Mouse (Mus musculus): ENCODE results near the gene Nup214.
"Not testable (repeated sequence)": the region's sequence is repeated elsewhere in the genome, so short reads cannot be mapped to it uniquely, and the experiment has no call there.

The Nup214 gene

DNA sequence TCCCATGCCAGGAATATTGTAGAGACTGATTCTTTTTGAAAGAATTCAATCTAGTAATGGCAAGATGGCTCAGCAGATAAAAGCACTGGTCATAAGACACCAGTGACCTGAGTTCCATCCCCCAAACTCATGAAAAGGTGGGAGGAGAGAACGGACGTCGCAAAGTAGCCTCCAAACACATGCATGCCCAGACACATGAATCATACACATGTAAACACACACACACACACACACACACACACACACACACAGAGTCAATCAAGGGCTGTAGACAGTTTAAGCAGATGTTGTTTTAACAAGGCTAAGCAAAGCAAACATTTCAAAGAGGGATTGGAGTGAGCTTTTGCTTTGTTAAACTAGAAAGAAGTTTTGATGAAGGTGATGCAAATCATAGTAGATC, 10.0 kb upstream of the Nup214 start:
- DNase-seq (ENCODE audit: low spot score in 2 of 2): no peak

DNA sequence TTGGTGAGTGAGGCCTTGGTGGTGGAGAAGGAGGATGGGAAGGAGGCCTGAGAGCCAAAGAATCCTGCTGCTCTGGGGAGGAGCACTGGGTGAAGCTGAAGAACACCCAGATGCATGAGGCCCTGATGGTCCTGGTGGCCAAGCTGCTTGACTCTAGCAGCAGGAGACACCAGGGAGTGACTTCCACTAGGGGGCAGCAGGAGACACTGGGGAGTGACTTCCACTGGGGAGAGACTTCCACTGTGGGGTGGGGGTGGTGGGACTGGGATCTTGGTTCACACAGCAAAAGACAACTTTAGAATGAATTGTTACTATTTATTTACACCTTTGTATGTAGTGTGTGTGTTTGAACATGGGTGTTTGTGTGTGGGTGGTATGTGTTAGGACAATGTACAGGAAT, 9.1 kb upstream of the Nup214 start:
- DNase-seq (ENCODE audit: low spot score in 2 of 2): peak; percentile 65 to 83

DNA sequence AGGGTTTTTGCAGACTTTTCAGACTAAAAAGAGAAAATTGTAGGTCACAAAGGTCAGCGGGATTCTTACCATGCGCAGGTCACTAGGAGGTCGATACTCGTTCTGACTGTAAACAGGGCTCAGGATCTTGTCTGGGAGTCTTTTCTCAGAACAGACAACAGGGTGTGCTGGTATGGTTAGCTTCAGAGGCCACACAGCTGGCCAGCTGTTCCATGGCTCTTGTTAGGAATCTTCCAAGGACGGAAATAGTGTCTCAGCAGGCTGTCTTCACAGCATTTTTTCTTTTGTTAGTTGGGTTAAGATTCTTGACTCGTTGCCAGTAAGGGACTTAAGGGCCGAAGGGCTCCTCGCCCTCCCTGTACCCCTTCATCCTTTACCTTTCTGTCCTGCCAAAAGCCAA, 7.4 kb upstream of the Nup214 start:
- no peak for DNase-seq (ENCODE audit: low spot score in 2 of 2)

DNA sequence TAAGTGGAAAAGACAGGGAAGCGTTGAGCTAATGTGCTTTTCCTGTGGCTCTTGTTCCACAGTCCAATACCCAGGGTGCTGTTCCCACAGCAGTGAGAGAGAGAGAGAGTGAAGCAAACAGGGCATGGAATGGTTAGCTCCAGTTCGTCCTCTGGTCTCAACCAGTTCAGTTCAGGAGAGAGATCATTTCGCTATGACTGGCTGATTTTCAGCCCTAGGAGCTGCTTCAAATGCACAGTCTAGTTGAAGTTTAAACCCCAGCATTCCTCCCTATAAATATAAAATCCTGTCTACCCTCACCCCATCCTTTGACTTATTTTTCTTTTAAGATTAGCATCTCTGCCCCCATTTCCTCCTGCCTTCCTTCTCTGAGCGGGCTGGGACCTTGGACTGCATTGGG, 1.6 kb upstream of the Nup214 start:
- DNase-seq (ENCODE audit: low spot score in 2 of 2): no peak

DNA sequence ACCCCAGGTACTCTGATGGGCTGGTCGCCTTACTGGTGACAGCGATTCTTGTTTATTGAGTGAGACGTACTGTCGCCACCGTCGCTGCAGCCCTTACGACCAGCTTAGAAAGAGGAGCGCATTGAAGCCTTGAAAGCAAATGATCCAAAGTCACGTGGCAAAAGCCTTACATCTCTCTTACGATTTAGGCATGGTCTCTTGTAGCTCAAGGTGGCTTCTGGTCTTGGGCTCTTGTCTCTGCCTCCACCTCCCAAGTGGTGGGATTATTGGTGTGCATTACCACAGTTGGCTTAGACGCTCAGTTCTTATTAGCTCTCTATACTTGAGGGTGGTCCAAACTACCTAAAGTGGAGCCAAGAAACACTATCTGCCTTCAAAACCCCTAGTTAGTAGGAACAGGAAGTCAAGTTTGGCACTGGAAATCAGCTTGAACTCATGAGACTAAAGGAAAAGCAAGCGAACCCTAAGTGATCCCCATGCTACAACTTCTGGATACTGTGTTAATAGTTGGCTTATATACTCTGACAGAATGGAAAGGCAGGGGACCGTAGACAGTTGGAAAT, 654 bp downstream of the Nup214 start:
- DNase-seq (ENCODE audit: low spot score in 2 of 2): no peak

DNA sequence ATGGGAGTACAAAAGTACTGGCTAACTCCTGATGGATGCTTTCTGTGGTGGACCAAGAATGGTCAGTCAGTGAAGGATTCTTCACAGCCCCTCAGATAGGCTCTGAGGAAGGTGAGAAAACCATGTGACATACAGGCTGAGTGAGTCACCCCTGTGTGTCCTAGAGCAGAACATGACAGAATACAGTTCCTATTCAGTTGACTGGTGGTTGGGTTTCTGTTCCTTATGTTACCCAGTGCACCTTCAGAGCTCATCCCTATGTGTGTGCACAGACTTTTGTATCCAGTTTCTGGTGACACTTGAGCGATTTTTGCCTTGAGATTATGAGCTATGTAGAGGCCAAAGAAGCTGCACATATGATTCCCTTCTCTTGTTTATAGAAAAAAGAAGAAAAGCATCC, 13.5 kb downstream of the Nup214 start:
- DNase-seq (ENCODE audit: low spot score in 2 of 2): no peak

DNA sequence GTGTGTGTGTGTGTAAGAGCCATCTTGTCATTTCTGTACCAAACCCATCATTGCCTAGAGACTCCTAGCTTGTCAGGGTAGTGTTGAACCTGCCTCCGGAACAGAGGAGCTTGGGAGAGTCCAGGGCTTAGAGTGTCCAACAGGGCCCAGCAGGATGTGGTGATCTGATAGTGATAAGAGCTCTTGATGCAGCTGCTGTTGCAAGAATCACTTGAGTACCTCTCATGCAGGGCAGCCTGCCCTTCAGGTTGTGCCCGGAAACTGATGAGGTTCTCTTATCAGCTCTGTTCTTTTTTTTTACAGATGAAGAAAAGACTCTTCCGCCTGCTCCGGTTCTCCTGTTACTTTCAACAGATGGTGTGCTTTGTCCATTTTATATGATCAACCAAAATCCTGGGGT, 16.7 kb downstream of the Nup214 start:
- DNase-seq (ENCODE audit: low spot score in 2 of 2): no peak

DNA sequence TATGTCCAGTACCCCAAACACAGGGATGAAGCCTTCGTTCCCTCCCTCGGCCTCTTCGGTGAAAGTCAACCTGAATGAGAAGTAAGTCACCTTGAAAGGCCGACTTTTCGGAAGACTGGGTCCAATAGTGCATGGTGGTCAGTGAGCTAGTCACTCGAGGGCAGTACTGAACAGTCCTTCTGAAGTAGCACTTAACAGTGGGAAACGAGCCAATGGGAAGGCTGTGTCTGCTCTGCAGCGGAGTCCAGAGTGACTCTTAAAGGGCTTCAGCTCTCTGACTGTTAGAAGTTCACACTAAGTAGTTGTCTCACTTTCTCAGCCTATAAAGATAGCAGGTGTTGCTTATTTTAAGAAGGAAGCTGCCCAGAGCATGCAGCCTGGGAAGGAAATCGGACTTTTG, 20.7 kb downstream of the Nup214 start:
- no peak for DNase-seq (ENCODE audit: low spot score in 2 of 2)

DNA sequence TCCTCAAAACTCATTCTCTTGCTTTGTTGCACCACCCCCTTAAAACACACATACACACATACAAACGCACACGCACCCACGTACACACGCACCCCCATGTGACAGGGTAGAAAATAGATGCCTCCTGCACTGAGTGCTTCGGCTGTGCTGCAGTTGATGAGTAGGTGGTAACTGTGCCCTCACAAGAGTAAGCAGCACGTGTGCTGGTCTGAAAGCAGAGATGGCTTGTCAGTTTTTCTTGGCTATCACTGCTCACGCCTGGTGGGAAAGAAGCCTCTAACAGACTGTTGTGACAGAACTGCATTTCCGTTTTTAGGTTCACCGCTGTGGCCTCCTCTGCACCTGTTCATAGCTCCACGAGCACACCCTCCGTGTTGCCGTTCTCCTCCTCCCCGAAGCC, 21.8 kb downstream of the Nup214 start:
- DNase-seq (ENCODE audit: low spot score in 2 of 2): no peak

DNA sequence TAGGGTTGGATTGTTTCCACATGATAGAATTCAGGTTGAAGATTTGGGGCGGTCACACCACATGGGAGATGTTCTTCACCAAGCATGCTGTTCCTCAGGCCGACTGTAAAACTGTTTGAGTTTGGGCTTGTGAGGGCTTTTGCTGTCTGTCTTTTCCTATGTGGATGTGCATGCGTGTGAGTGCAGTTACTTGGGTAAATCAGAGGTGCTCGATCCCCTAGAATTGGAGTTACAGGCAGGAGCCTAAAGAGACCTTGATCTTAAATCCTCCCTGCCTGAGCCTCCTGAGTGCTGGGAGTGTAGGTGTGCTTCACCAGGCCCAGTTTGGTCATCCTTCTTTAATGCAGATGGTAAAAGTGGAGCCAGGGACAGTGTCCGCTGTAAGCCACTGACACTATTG, 23.3 kb downstream of the Nup214 start:
- no peak for DNase-seq (ENCODE audit: low spot score in 2 of 2)

DNA sequence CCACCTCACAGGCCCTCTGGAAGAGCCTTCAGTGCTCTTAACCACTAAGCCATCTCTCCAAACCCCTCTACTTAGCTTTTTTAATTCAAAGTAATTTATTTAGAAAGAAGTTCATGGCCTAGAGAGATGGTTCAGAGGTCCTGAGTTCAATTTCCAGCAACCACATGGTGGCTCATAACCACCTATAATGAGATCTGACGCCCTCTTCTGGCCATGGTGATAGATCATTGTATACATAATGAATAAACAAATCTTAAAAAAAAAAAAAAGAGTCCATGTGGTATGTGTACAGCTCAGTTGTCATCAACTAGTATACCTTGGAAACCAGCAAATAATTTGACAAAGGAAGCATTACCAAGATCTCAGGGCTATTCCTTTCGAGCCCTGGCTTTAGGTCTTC, 24.2 kb downstream of the Nup214 start:
- no peak for DNase-seq (ENCODE audit: low spot score in 2 of 2)

DNA sequence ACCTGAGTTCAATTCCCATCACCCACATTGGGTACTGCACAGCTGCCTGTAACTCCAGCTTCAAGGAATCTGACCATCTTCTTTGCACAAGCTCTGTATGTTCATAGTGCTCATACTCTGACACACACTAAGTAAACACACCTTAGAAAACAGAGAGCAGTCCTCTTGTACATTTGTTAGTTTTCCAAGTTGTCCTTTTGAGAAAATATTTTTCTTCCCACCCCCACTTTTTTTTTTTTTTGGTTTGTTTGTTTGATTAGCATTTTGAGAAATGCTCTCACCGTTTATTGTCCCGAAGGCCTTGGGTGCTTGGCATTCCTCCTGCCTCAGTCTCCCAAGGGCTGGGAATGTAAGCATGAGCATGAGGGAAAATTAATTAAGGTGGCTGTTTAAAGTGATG, 34.1 kb downstream of the Nup214 start:
- no peak for DNase-seq (ENCODE audit: low spot score in 2 of 2)

DNA sequence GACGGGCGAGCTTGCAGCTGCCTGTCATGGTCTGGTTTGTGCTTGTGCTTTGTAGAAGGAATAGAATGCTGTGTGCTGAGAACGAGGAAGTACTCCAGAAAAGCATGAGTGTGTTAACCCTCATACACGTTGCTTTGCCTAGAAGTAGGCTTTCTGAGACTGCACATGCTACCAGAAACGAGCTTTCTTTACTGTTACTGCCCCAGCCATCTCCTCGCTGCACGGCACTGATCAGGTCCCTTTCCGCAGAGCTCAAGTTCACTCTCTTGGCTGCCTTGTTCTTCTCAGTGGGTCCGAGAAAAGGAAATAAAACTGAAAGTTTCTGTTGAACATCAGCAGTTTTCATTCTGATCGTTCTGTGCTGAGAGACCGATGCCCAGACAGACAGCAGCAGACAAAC, 34.5 kb downstream of the Nup214 start:
- DNase-seq (ENCODE audit: low spot score in 2 of 2): no peak

DNA sequence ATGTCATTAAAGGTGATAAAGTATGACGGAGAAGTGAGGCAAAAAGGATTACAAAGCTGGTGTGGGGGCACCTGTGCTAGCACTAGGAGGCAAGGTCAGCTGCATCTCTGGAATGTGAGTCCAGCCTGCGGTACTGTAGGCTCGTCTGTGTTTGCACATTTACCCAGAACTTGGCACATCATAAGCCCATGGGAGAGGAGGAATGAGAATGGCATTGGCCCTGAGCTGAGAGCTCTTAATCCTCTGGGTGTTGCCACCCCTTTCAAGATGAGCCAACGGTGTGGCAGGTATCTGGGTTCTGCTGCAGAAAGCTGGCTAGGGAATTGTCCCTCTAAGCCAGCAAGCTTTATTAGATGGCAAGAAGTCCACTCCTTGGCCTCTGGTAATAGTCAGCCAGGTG, 45.5 kb downstream of the Nup214 start:
- DNase-seq (ENCODE audit: low spot score in 2 of 2): no peak

DNA sequence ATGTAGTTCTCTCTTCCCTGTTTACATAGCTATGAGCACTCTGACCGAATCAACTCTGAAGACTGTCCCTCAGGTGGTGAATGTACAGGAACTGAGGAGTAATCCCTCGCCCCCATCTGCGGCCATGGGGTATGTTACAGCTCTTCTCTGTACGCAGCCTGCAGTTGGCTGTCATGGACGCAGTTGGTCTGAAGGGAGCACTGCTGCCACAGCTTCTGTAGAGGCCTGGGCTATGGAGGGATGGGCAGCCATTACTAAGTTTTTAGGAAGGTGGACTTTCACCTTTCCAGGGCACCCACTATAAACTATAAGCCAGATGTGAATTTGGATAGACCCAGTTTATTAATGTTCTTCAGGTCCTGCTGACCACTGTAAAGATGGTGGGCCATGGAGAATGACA, 46.0 kb downstream of the Nup214 start:
- DNase-seq (ENCODE audit: low spot score in 2 of 2): no peak

DNA sequence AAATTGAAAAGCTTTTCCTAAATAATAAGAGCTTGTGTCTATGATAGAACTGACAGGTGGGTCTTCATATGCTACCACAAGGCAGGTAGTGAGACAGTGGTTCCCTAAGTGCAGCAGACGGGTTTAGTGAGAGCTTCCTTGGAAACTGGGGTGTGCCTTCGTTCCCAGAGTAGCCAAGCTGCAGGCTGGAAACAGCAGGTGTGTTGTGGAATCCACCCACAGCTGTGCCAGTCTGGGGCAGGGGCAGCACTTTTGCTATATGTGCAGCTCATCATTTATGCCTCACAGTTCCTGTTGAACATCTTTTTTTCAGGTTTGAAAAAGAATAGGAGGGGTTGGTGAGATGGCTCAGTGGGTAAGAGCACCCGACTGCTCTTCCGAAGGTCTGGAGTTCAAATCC, 50.1 kb downstream of the Nup214 start:
- no peak for DNase-seq (ENCODE audit: low spot score in 2 of 2)

DNA sequence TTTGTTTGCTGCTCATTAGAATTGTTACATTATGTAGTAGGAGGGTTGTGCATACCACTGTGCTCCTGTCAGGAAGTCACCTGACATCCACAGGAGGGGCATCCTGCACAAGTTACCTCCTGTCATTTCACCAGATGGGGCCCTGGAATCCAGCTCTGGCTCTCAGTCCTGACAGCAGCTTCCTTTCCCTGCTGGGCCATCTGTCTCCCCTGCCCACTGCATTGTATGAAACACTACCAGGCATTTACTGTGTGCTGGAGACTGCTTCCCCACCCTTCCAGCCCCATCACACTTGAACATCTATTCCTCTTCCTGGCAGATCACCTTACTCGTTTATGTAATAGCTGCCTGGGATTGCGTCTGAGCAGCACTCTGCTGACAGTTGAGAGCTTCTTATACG, 55.4 kb downstream of the Nup214 start:
- no peak for DNase-seq (ENCODE audit: low spot score in 2 of 2)

DNA sequence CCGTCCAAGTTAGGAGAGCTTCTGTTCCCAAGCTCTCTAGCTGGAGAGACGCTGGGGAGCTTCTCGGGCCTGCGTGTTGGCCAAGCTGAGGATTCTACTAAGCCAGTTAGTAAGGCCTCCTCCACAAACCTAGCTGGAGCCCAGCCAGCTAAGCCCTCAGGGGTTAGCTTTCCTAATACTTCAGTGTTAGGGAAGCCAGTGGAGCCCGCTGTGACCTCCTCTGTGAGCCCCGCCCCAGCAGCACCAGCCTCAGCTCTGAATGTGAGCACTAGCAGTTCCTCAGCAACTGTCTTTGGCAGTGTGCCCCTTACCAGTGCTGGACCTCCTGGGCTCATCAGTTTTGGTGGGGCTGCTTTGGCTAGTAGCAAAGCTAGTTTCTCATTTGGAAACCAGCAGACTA, 59.2 kb downstream of the Nup214 start:
- DNase-seq (ENCODE audit: low spot score in 2 of 2): no peak

DNA sequence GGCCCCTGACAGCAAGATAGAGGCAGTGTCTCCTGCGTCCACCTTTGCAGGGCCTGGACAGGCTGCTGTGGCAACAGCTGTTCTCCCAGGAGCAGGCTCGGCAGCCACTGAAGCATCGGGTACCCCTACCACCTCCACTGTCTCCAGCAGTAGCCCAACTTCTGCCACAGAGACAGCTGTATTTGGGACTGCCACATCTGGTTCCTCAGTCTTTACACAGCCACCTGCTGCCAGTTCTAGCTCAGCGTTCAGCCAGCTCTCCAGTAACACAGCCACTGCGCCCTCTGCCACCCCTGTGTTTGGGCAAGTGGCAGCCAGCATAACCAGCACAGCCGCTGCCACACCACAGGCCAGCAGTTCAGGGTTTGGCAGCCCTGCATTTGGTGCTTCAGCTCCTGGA, 60.0 kb downstream of the Nup214 start:
- DNase-seq (ENCODE audit: low spot score in 2 of 2): no peak

DNA sequence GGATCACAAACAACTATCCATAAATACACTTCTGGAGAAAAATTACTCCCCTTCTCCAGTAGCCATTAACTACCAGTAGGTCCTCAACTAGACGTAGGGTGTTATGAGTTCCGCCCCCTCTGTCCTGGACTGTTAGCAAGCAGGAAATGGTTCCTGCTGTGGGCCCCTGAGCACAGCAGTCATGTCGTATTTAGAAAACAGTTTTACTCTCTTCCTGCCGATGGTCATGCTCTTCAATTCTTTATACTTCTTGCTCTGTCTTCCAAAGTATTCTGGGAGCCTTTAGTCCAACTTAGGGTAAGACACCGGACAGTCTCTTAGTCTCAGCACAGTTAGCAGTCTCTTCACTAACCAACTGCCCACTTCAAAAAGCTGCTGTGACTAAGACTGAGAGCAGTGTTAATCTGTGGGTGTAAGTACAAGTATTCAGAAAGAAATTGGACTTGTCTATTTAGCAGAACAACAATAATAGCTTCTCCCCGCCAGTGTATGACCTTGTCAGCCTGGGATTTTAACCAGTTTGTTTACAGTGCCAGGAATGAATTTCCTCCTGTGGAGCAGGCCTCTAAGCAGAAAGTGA, 63.1 kb downstream of the Nup214 start:
- DNase-seq (ENCODE audit: low spot score in 2 of 2): no peak

DNA sequence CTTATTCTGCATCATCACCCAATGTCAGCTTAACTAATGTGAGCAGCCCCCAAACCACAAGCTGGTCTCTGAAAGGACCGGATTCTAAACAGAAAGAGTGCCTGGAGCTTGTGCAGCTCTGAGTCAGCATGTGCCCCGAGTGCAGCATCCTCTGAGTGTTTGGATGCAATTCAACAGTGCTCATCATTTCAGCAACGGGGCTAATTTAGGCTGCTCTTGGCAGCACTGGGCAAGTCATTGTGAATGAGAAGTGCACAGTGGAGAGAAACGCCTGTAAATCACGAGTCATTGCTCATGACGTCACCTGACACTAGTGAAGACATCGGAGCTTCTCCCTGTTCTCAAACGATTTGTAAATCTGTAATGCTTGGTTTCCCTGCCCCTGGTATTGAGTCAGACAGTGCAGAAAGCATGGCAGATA, 64.4 kb downstream of the Nup214 start:
- DNase-seq (ENCODE audit: low spot score in 2 of 2): no peak

DNA sequence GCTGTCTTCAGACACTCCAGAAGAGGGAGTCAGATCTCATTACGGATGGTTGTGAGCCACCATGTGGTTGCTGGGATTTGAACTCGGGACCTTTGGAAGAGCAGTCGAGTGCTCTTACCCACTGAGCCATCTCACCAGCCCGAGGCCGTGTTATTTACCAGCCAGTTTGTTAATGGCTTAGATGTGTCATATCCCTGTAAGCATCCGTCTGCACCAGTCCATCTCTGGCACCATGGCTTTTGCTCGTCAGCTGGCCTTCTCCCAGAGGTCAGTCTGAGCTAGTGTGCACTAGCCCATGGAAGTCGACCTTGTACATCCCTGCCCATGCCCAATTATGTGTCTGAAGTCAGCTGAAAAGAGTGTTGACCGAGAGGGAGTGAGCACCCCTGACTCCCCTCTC, 66.4 kb downstream of the Nup214 start:
- not testable (repeated sequence) for DNase-seq (ENCODE audit: low spot score in 2 of 2)

DNA sequence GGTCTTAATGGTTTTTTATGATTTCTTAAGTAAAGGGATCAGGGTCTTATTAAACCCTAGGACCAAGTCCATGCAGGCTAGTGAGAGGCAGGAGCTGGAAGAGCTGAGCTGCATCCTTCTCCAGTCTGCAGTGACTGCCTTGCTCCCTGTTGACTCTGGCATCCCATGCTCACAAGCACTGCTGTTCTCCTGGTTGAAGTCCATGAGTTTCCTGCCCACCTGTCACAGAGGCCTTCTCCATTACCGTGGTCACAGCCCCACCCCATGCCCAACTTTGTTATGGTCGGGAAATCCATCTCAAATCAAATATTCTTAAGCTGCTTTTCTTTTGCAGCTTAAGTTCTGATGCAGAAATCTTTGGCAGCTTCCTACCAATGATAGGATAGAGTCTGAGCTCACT, 66.9 kb downstream of the Nup214 start:
- no peak for DNase-seq (ENCODE audit: low spot score in 2 of 2)

DNA sequence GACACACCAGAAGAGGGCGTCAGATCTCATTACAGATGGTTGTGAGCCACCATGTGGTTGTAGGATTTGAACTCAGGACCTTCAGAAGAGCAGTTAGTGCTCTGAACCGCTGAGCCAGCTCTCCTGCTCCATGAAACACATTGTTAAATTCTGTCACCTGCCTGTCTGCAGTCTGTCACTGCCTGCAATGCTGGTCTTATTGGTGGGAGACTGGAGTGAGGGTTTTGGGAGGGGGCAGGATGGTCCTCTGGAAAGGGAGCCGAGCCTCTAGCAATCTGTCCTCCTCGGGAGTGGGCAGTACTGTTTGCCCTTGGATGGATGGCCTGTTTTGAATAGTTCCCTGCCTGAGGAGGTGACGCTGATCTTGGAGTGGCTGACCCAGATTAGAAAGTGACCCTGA, 69.6 kb downstream of the Nup214 start:
- no peak for DNase-seq (ENCODE audit: low spot score in 2 of 2)
